ENCODE assay signal across 8 mouse cellular contexts in genomic region chr3:87935776-87936175, GRCm38 (mm10). TPM values are rescaled to one million over a fixed set of nuclear protein-coding genes. Genes with fewer than 3 reads are reported as not detected.
A peak's percentile ranks its signal among the peaks of the same experiment; 100 is the strongest.
DNase-seq lines count a peak whose midpoint lies in the region; ATAC-seq and TF ChIP-seq lines count a peak whose summit lies in the region.

No protein-coding gene starts in this region.

- TF ChIP-seq POLR2A in lung, adult 2 months (IDR thresholded peaks at IDR 0.05; ENCODE audit: borderline replicate concordance, extremely low read depth, low read depth, low read length): no peak
- no peak for TF ChIP-seq POLR2A in olfactory bulb, adult 2 months (IDR thresholded peaks at IDR 0.05; ENCODE audit: insufficient read depth, low read depth, low read length)

- 94% methylated on average over 2 of the region's 2 CpGs for WGBS in embryonic facial prominence, embryonic 14.5 days
- 98% methylated on average over 2 of the region's 2 CpGs for WGBS in heart, postnatal 0 days
- 97% methylated on average over 2 of the region's 2 CpGs for WGBS in lung, adult 2 months
- WGBS in olfactory bulb, adult 2 months: 89% methylated on average over 2 of the region's 2 CpGs

- no peak overlapping the region for H3K27ac ChIP-seq in embryonic facial prominence, embryonic 14.5 days (replicated peaks; ENCODE audit: low read depth, low read length)
- H3K27ac ChIP-seq in heart, postnatal 0 days (ENCODE audit: low read depth): no peak overlapping the region
- H3K27ac ChIP-seq in olfactory bulb, adult 2 months (ENCODE audit: insufficient read depth, low read depth, low read length): no peak overlapping the region

- H3K9ac ChIP-seq in embryonic facial prominence, embryonic 14.5 days (ENCODE audit: low read depth, low read length): no peak overlapping the region
- no peak overlapping the region for H3K9ac ChIP-seq in heart, postnatal 0 days (replicated peaks; ENCODE audit: low read depth, low read length)

- H3K4me3 ChIP-seq in embryonic facial prominence, embryonic 14.5 days (ENCODE audit: low read depth, low read length): no peak overlapping the region
- no peak overlapping the region for H3K4me3 ChIP-seq in heart, postnatal 0 days (ENCODE audit: low read depth, low read length)
- no peak overlapping the region for H3K4me3 ChIP-seq in lung, adult 2 months (replicated peaks; ENCODE audit: extremely low read depth, low read depth, low read length)
- H3K4me3 ChIP-seq in olfactory bulb, adult 2 months (ENCODE audit: insufficient read depth, low read depth, low read length): no peak overlapping the region

- H3K4me2 ChIP-seq in embryonic facial prominence, embryonic 14.5 days (ENCODE audit: low read depth, low read length): no peak overlapping the region
- no peak overlapping the region for H3K4me2 ChIP-seq in heart, postnatal 0 days (ENCODE audit: low read depth, low read length)

- DNase-seq in CD8-positive naive resting alpha-beta T cell, adult 2 months (ENCODE audit: low read depth in 2 of 2, low spot score in 2 of 2): peak; percentile 48 to 52
- DNase-seq in adrenal gland, postnatal 36 days: peak; percentile 84 to 90
- DNase-seq in embryonic facial prominence, embryonic 14.5 days (ENCODE audit: low spot score): peak; percentile 91
- peak; percentile 67 for DNase-seq in heart, postnatal 0 days (ENCODE audit: low spot score)
- DNase-seq in kidney, postnatal 25 days: peak; percentile 88 to 89
- peak; percentile 78 for DNase-seq in lung, adult 2 months
- DNase-seq in thymus, postnatal 14 days: peak; percentile 70

- no peaks in the 10 kb centered on the region for H3K9me3 ChIP-seq in embryonic facial prominence, embryonic 14.5 days (ENCODE audit: control insufficient read depth, low read length)
- H3K9me3 ChIP-seq in heart, postnatal 0 days (replicated peaks; ENCODE audit: control insufficient read depth, low read length): no peaks in the 10 kb centered on the region

- TF ChIP-seq CTCF in heart, postnatal 0 days (IDR thresholded peaks at IDR 0.05; ENCODE audit: low read depth): peak; percentile 97
- peak; percentile 89 for TF ChIP-seq CTCF in lung, adult 2 months (IDR thresholded peaks at IDR 0.05; ENCODE audit: insufficient read depth, low read length)
- 0 out of 2 replicates have a peak, but pooled peaks have one; percentile 30 for TF ChIP-seq CTCF in olfactory bulb, adult 2 months (IDR thresholded peaks at IDR 0.05; ENCODE audit: insufficient read depth, low read depth, low read length)

- no peak for TF ChIP-seq EP300 in heart, postnatal 0 days (IDR thresholded peaks at IDR 0.05; ENCODE audit: low read depth)

- peaks cover 6% of the 10 kb centered on the region; the same call in 1 of the 2 replicates for H3K4me1 ChIP-seq in embryonic facial prominence, embryonic 14.5 days (ENCODE audit: control insufficient read depth, insufficient read depth, low read length)
- peaks cover 6% of the 10 kb centered on the region for H3K4me1 ChIP-seq in heart, postnatal 0 days (ENCODE audit: control insufficient read depth, insufficient read depth)
- peaks cover 6% of the 10 kb centered on the region for H3K4me1 ChIP-seq in lung, adult 2 months (ENCODE audit: control insufficient read depth, insufficient read depth, low read length)
- peaks cover 13% of the 10 kb centered on the region for H3K4me1 ChIP-seq in olfactory bulb, adult 2 months (ENCODE audit: control insufficient read depth, insufficient read depth, low read length)

- peak; percentile 79 for ATAC-seq in embryonic facial prominence, embryonic 14.5 days (ENCODE audit: low read depth)
- peak; percentile 55; the same call in 1 of the 2 replicates for ATAC-seq in heart, postnatal 0 days (ENCODE audit: insufficient read depth, low read depth)

- H3K36me3 ChIP-seq in embryonic facial prominence, embryonic 14.5 days (ENCODE audit: control insufficient read depth, insufficient read depth, low read length): peaks cover 73% of the 10 kb centered on the region
- H3K36me3 ChIP-seq in heart, postnatal 0 days (replicated peaks; ENCODE audit: control insufficient read depth, insufficient read depth, low read length): peaks cover 71% of the 10 kb centered on the region

- H3K27me3 ChIP-seq in embryonic facial prominence, embryonic 14.5 days (replicated peaks; ENCODE audit: control insufficient read depth, insufficient read depth, low read length): no peaks in the 10 kb centered on the region
- H3K27me3 ChIP-seq in heart, postnatal 0 days (ENCODE audit: control insufficient read depth, insufficient read depth, low read length): no peaks in the 10 kb centered on the region

RNA-seq across cellular contexts. Expression of gene Rrnad1, which starts 5.3 kb away (rescaled TPM):
- 10 to 100 TPM; 14.3 to 16.1 TPM for total RNA-seq in adrenal gland, postnatal 36 days (2021)
- polyA plus RNA-seq in embryonic facial prominence, embryonic 14.5 days (2014; fragmentation: Nextera tagmentation; extraction: Ambion mirVana): 12.8 and 13.3 TPM in 2 replicates
- 14.5 and 56.8 TPM in 2 replicates for total RNA-seq in heart, postnatal 0 days (2014; rRNA removed; ENCODE audit: low replicate concordance)
- polyA plus RNA-seq in heart, postnatal 0 days (2015; fragmentation: Nextera tagmentation; extraction: Ambion mirVana): 7.9 and 8.0 TPM in 2 replicates
- 28.3 and 29.7 TPM in 2 replicates for polyA plus RNA-seq in lung, adult 2 months (2012; rRNA removed)
- polyA plus RNA-seq in olfactory bulb, adult 2 months (2012; ENCODE audit: insufficient read depth, insufficient read length, low replicate concordance, missing spikeins): not detected in 2 replicates

RNA-seq across cellular contexts. Expression of gene Isg20l2, which starts 5.7 kb away (rescaled TPM):
- total RNA-seq in adrenal gland, postnatal 36 days (2021): 10 to 100 TPM; 20.7 to 22.0 TPM
- 20.9 and 22.9 TPM in 2 replicates for polyA plus RNA-seq in embryonic facial prominence, embryonic 14.5 days (2014; fragmentation: Nextera tagmentation; extraction: Ambion mirVana)
- total RNA-seq in heart, postnatal 0 days (2014; rRNA removed; ENCODE audit: low replicate concordance): 8.2 and 24.0 TPM in 2 replicates
- polyA plus RNA-seq in heart, postnatal 0 days (2015; fragmentation: Nextera tagmentation; extraction: Ambion mirVana): 14.2 and 16.2 TPM in 2 replicates
- polyA plus RNA-seq in lung, adult 2 months (2012; rRNA removed): 10.7 and 12.8 TPM in 2 replicates
- not detected in 2 replicates for polyA plus RNA-seq in olfactory bulb, adult 2 months (2012; ENCODE audit: insufficient read depth, insufficient read length, low replicate concordance, missing spikeins)

RNA-seq across cellular contexts. Expression of gene Crabp2, which starts 12.7 kb away (rescaled TPM):
- under 1 TPM in 1 of 2 experiments, not detected in 1; 0.33 TPM for total RNA-seq in adrenal gland, postnatal 36 days (2021)
- 145 and 175 TPM in 2 replicates for polyA plus RNA-seq in embryonic facial prominence, embryonic 14.5 days (2014; fragmentation: Nextera tagmentation; extraction: Ambion mirVana)
- total RNA-seq in heart, postnatal 0 days (2014; rRNA removed; ENCODE audit: low replicate concordance): 0.53 TPM in 1 of 2 replicates, not detected in the other
- 0.37 and 0.62 TPM in 2 replicates for polyA plus RNA-seq in heart, postnatal 0 days (2015; fragmentation: Nextera tagmentation; extraction: Ambion mirVana)
- 15.1 TPM in 1 of 2 replicates, not detected in the other for polyA plus RNA-seq in lung, adult 2 months (2012; rRNA removed)
- polyA plus RNA-seq in olfactory bulb, adult 2 months (2012; ENCODE audit: insufficient read depth, insufficient read length, low replicate concordance, missing spikeins): not detected in 2 replicates

RNA-seq across cellular contexts. Expression of gene Mrpl24, which starts 16.5 kb away (rescaled TPM):
- 100 to 1,000 TPM; 116 to 130 TPM for total RNA-seq in adrenal gland, postnatal 36 days (2021)
- polyA plus RNA-seq in embryonic facial prominence, embryonic 14.5 days (2014; fragmentation: Nextera tagmentation; extraction: Ambion mirVana): 64.8 and 66.6 TPM in 2 replicates
- 53.9 and 57.1 TPM in 2 replicates for total RNA-seq in heart, postnatal 0 days (2014; rRNA removed; ENCODE audit: low replicate concordance)
- polyA plus RNA-seq in heart, postnatal 0 days (2015; fragmentation: Nextera tagmentation; extraction: Ambion mirVana): 62.3 and 67.2 TPM in 2 replicates
- 26.7 and 45.8 TPM in 2 replicates for polyA plus RNA-seq in lung, adult 2 months (2012; rRNA removed)
- not detected in 2 replicates for polyA plus RNA-seq in olfactory bulb, adult 2 months (2012; ENCODE audit: insufficient read depth, insufficient read length, low replicate concordance, missing spikeins)

RNA-seq across cellular contexts. Expression of gene Hdgf, which starts 29.7 kb away (rescaled TPM):
- 100 to 1,000 TPM; 187 TPM for total RNA-seq in adrenal gland, postnatal 36 days (2021)
- 205 and 217 TPM in 2 replicates for polyA plus RNA-seq in embryonic facial prominence, embryonic 14.5 days (2014; fragmentation: Nextera tagmentation; extraction: Ambion mirVana)
- total RNA-seq in heart, postnatal 0 days (2014; rRNA removed; ENCODE audit: low replicate concordance): 62.1 and 79.7 TPM in 2 replicates
- 81.0 and 83.8 TPM in 2 replicates for polyA plus RNA-seq in heart, postnatal 0 days (2015; fragmentation: Nextera tagmentation; extraction: Ambion mirVana)
- 51.6 and 82.6 TPM in 2 replicates for polyA plus RNA-seq in lung, adult 2 months (2012; rRNA removed)
- polyA plus RNA-seq in olfactory bulb, adult 2 months (2012; ENCODE audit: insufficient read depth, insufficient read length, low replicate concordance, missing spikeins): 549 TPM in 1 of 2 replicates, not detected in the other

Comparison
In these comparisons a context has a peak if more than half of its experiments do, and no peak if none do; other contexts are left out.
1. CTCF ChIP-seq: peak in every context shown above with its lines; median percentile 97 in heart, postnatal 0 days; 89 in lung, adult 2 months; 30 in olfactory bulb, adult 2 months.